Mouse (Mus musculus): Measurements from ENCODE around the gene Ctc1.

The Ctc1 gene

DNA sequence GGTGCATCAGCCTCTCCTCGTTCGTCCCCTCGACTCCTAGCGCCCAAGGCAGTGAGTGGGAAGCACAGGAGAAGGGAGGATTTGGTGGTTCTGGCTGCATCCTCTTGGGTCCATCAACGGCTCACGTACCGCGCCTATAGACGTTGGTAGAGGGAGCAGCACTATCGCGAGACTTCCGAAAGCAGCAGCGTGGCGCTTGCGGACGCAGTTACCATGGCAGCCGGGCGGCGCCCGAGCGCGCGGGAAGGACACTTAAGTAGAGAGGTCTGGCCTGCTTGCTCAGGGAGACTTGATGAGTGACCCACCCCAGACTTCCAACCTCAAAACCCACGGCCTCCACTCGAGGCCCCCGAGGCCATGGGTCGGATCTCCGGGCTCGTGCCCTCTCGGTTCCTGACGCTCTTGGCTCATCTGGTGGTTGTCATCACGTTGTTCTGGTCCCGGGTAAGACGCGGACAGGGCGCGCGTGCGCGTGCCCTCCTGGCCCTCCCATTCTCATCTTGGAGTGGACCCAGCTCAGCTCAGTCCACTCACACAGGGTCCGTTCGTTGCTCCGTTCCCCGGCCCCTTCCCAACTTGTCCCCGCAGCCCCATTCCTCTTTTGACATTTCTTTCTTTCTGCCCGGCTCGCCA is 55.0 kb downstream of the Ctc1 start, which contains the start of gene Tmem107:
Tmem107 (plus strand) TSS at position 217 of the 633 bp plus-strand sequence.
- DNase-seq: peak; percentile 91 to 92

DNA sequence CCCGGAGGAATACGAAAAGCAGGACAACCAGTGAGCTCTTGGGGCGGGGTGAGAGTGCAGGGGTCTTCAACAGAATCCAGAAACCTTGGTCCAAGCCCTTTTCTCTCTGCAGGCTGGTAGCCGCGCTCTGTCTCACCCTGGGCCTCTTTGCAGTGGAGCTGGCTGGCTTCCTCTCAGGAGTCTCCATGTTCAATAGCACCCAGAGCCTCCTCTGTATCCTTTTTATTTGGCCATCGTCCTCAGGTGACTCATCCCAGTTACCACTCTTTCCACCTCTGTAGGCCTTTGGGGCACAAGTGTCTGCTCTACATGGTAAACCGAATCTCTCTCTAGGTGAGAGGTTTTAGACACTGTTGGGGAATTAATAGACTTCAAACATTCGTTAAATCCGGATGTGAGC is 55.6 kb downstream of the Ctc1 start:
- no peak for DNase-seq

DNA sequence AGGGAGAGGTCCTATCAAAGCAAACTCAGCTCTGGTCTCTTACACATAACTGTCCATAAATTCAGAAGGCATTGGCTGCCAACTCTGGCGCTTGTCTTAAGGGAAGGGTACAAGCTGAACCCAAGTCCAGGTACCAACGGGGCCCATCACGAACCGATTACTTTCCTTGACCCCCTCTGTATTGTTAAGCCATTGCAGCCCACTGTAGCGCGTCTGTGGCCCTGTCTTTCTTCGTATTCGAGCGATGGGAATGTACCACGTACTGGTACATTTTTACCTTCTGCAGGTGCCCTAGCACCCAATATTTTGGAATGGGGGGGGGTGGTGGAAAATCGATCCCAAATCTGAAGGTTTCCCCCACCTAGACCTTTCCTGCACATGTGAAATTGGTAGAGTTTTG is 56.5 kb downstream of the Ctc1 start:
- no peak for DNase-seq

DNA sequence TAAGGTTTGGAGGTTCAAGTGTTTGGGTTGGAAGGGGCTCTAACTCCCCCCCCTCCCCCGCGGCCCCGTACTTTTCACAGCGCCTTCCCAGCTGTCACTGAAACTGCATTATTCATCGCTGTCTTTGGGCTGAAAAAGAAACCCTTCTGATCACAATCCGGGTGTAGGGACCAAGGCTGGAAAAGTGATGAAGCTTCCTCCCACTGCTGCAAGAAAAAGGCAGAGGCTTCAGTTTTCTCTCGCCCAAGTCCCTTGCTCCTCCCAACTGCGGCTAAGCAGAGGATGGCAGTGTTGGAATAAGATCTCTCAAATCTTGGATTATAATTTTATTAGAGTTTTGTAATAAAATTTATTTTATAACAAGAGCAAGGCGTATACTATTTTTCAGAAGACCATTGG is 57.0 kb downstream of the Ctc1 start:
- no peak for DNase-seq

DNA sequence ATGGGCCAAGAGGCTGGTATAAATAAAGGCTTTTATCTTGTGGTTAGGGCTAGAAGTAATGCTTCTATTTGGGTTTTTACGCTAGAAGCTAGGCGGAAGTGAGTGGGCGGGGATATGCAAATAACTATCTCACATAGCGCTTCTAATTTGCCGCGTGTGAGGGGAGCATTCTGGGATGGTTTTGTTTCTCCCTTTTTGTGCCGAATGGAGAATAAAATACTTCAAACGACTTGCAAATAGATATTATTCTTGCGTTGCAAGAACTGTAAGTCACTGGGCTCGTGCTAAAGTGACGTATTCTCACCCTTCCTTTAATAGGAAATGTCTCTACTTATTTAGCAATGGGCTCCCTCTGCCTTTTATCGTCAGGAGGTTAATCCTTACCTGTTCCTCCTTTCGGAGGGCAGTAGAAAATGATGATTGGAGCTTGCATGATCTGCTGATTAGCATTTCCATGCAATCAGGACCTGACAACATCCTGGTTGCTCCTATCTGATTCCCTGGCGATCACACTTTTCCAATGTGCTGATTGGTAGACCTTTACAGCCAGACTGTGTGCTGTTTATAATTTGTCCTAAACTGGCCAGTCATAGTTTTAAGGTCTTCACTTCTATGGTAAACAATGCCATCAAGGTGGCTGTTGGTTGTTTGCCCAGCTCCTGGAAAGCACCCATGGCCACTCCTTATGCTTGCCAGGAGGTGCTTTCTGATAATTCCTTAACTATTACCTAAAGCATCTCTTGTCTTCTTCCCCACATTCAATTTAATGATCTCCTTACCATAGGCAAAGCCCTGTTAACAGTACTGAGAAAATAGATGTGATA is 57.6 kb downstream of the Ctc1 start:
- peak; percentile 89 to 92 for DNase-seq

DNA sequence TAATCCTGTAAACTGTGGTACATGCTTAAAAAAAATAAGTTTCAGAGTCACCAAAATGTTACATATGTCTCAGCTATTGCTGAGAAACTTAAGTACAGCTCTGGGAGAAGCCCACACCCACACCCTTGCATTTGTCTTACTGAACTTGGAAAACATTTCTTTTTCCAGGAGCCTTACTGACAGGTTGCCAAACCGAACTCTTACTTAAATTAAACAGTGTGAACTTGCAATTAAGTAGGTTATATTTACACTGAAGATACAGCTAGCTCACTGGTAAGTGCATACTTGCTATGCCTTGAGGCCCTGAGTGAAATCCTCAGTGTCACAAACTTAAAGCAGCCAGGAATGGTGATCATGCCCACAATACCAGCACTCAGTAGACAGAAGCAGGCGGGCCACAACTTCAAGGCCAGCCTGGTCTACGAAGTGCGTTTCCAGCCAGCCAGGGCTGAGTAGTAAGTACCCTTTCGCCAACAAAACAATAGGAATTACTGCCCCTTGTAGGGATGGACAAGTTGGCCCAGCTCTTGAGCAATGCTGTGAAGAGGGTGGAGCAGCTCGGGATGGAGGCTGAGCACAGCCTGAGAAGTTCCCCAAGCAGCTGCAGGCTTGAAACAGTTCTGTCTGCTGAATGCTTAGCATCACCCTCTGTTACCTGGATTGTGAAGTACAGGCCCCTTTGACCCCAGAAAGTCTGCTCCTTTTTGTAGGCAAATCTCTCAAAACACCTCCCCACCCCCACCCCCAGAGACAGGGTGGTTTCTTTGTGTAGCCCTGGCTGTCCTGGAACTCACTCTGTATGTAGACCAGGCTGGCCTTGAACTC is 58.5 kb downstream of the Ctc1 start:
- no peak for DNase-seq

DNA sequence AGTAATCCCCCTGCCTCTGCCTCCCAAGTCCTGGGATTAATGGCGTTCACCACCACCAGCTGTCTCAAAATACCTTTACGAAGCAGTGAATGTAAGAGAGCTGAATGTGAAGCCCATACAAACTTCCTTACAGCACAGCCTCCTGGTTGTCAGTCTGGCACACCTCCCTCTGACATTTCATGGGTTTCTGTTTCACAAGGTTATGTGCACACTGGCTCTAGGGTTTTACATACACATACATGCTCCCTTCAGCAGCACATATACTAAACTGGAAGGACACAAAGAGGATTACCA is 59.0 kb downstream of the Ctc1 start:
- no peak for DNase-seq

DNA sequence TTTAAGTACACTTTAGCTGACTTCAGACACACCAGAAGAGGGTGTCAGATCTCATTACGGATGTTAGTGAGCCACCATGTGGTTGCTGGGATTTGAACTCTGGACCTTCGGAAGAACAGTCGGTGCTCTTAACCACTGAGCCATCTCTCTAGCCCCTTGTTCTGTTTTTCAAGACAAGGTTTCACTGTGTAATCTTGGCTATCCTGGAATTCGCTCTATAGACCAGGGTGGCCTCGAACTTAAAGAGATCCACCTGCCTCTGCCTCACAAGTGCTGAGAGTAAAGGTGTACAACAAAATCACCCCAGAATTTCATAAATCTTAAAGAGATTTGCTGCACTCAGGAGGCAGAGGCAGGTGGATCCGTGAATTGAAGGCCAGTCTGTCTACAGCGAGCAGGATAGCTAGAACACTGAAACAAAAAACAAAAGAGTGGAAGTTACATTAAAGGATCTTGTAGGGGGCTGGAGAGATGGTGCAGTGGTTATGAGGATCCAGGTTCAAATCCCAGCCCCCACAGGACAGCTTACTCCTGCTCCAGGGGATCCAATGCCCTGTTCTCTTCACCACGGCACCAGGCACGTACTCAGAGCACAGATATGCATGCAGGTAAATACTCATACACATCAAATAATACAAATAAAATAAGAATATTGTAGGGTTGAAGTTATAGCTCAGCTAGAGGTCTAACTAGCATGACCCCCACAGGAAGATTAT is 60.2 kb downstream of the Ctc1 start:
- no peak for DNase-seq

DNA sequence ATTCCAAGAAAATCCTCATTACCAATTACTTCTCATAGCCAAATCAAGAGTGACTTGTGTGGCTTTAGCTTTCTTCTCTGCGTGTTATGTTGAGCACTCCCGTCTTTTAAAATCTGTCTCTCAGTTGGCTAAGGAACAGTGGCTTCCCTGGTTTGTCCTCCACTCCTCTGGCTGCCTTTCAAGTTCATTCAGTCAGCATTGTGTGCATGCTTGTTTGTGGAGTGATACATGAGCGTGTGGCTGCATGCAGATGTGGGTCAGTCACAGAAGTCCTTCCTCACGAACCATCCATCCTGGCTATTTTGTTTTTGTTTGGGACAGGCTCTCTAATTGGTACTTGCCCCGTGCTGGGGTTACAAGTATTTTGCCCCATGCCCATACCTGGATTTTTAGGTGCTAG is 60.9 kb downstream of the Ctc1 start:
- no peak for DNase-seq

DNA sequence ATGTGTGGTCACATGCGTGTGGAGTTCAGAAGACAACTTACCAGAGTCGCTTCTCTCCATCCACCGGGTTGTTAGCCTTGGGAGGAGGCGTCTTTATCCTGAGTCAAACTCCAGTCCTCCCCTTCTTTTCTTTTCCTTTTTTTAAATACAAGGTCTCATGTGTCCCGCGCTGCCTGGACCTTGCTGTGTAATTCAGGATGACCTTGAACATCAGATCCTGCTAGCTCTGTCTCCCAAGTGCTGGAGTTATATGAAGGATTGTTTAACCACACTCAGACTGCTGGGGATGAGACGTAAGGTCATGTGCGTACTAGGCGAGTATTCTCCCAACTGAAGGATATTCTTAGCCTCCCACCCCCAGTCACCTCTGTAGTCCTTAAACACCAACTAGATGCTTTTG is 61.6 kb downstream of the Ctc1 start:
- DNase-seq: no peak

DNA sequence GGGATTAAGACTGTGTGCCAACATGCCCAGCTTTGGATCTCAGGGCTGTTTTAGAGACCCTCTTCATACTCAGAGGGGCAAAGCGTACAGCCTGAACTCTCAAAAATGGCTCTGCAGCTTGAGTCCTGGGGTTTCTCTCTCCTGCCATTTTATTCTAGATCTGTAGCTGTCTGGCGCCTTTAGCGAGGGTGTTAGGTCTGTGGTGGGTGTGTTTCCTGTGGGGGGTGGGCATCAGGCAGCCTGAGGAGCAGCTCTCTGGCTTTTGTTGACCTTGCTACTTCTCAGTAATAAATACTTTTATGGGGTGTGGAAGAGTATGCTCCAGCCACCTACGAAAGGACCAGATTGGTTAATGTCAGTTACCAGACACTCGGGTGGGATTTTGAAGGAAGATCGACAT is 62.3 kb downstream of the Ctc1 start:
- no peak for DNase-seq

DNA sequence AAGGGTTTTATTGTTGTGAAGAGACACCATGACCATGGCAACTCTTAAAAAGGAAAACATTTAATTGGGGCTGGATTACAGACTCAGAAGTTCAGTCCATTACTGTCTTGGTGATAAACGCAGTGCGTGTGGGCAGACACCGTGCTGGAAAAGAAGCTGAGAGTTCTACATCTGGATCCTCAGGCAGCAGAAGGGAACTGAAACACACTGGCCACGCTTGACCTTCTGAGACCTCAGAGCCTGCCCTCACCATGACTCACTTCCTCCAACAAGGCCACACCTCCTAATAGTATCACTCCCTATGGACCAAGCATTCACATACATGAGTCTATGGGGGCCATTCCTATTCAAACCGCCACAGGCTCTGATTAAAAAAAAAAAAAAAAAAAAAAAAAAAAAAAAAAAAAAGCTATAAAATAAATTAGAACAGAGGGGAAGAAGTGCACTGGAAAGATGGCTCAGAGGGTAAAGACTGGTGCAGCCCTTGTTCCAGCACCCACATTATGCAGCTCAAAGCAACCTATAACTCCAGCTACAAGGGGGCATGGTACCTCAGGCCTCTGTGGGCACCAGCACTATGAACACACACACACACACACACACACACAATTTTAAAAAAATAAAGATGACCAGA is 63.2 kb downstream of the Ctc1 start:
- peak; percentile 65 to 70 for DNase-seq

DNA sequence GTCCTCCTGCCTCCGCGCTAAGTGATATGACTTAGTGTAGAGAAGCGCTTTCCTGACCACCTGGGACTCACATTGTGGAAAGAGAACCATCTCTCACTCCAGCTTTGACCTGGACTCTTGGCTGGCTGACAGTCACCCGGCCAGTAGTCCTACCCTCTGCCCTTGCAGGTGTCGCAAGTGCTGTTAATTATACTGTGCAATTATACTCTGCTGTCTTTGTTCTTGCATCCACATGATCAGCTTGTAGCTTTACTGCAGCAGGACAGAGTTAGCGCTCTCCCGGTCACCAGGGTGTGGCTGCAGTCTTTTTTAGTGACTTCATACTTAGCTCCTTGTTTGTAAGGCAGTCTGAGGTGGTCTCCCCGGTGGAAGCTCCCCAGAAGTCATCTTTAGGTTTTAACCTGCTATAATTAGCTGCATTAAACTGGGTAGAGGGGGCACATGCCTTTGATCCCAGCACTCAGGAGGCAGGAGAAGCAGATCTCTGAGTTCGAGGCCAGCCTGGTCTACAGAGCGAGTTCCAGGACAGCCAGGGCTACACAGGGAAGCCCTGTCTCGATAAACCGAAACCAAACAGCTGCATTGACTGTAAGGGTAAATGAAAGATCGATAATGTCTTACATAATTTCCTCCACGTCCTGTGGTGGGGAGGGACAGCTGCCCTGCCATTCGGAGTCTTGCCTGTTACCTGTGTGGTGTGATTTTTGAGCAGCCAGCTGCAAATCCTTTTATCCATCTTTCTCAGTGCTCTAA is 64.6 kb downstream of the Ctc1 start:
- DNase-seq: no peak

DNA sequence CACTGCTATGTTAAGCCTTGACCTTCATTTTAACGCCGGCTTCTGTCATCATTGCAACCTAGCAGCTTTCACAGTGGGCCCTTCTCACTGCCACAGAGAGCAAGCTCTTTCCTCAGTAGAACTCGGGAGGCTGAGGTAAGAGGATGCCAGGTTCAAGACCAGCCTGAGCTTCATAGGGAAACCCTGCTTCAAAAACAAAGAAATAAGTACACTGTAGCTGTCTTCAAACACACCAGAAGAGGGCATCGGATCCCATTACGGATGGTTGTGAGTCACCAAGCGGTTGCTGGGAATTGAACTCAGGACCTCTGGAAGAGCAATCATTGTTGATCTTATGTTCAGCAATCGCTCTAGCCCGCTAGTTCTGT is 65.1 kb downstream of the Ctc1 start:
- DNase-seq: no peak

DNA sequence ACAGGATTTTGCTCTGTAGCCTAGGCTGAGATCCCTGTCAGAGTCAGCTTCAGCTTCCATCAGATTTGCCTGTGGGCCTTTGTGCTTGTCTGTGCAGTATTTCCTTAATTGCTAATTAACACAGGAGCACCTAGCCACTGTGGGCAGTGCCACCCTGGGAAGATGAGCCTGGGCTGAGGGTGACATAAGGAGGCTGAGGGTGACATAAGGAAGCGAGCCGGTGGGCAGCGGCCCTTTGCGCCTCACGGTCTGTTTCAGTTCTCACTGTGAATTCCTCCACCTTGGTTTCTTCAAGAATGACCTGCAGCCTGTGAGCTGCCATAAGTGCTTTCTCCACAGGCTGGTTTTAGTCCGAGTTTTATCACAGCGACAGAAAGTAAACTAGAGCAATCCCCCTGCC is 65.9 kb downstream of the Ctc1 start:
- DNase-seq: no peak

DNA sequence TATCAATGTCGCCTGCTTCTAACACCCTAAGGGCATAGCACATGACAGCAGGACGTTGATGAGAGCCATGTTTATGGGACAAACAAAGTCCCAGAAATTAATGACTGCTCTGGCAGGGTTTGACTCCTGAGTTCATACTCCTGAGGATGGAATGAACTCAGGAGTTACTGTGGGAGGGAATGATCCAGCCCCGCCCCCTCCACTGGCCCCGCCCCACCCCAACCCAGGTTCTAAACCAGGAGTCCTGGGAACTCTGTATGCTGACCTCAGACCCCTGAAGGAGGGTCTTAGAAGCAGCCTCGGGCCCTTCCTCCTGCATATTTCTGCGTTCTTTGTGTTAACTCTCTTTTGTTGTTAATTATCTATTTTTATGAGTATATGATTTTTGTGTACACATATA is 69.9 kb downstream of the Ctc1 start:
- DNase-seq: no peak

Measured in B cell, adult 2 months (primary cell).